Mouse (Mus musculus) layer of hippocampus, postnatal 14 days (tissue): ENCODE data around the gene Gm27029. TPM values are rescaled to one million over a fixed set of nuclear protein-coding genes. Genes with fewer than 3 reads are reported as not detected.

ENCODE experiments used
- microRNA-seq, 2 experiments: library from miRNA; unstranded; fragments of <30 nt; microRNA quantifications; one replicate each; pipeline ENCODE4 v1.2.0; 2021
- total RNA-seq, 2 experiments: library from RNA; stranded (reverse); gene quantifications; 2 replicates each; pipeline ENCODE4 v1.2.3; 2021

Gene Gm27029
- total RNA-seq, 2 experiments from 2014 or later, result 4.8 to 5.7 TPM

Small RNA genes within 50 kb of the gene (microRNA-seq; reads per million reads assigned to microRNA genes)
- gene Mir6929, result 0 to 1.8 reads per million in 2 experiments

Other genes with a start within 250 kb of the Gm27029 start
- under 1 TPM in 1 of 2 experiments, not detected in 1; 0.18 TPM for gene Ccr10, start 249.4 kb downstream of the Gm27029 start, total RNA-seq
- 10 to 100 TPM; 38.2 to 40.0 TPM for gene Ezh1, start 198.3 kb downstream of the Gm27029 start, total RNA-seq
- 10 to 100 TPM; 74.0 to 75.7 TPM for gene Ramp2, start 178.8 kb downstream of the Gm27029 start, total RNA-seq
- gene Vps25, start 171.1 kb downstream of the Gm27029 start, total RNA-seq, result 10 to 100 TPM; 72.3 to 80.9 TPM
- 1 to 10 TPM; 6.9 to 9.4 TPM for gene Wnk4, start 164.2 kb downstream of the Gm27029 start, total RNA-seq
- gene Cntd1, start 145.8 kb downstream of the Gm27029 start, total RNA-seq, result under 1 TPM; 0.33 to 0.46 TPM
- 10 to 100 TPM; 82.2 to 93.7 TPM for gene Coa3, start 145.7 kb downstream of the Gm27029 start, total RNA-seq
- gene Becn1, start 122.5 kb downstream of the Gm27029 start, total RNA-seq, result 100 to 1,000 TPM; 182 to 185 TPM
- 100 to 1,000 TPM; 103 to 114 TPM for gene Psme3, start 108.6 kb downstream of the Gm27029 start, total RNA-seq
- 1 to 10 TPM; 4.8 to 5.4 TPM for gene Aoc2, start 99.7 kb downstream of the Gm27029 start, total RNA-seq
- gene Aoc3, start 94.2 kb downstream of the Gm27029 start, total RNA-seq, result 1 to 10 TPM; 1.6 to 2.7 TPM
- gene G6pc, start 57.2 kb downstream of the Gm27029 start, total RNA-seq, result under 1 TPM in 1 of 2 experiments, not detected in 1; 0.14 TPM
- gene Aarsd1, start 7.2 kb downstream of the Gm27029 start, total RNA-seq, result 10 to 100 TPM; 41.9 to 43.7 TPM
- gene Rundc1, start 289 bp upstream of the Gm27029 start, total RNA-seq, result 10 to 100 TPM; 29.7 to 30.1 TPM
- 1 to 10 TPM; 3.2 to 4.8 TPM for gene Ptges3l, start 537 bp upstream of the Gm27029 start, total RNA-seq
- gene Rpl27, start 17.5 kb upstream of the Gm27029 start, total RNA-seq, result 10 to 100 TPM; 45.9 to 49.9 TPM
- gene Ifi35, start 23.6 kb upstream of the Gm27029 start, total RNA-seq, result 1 to 10 TPM; 2.6 to 3.1 TPM
- gene Rnd2, start 40.2 kb upstream of the Gm27029 start, total RNA-seq, result 100 to 1,000 TPM; 210 to 231 TPM
- gene Vat1, start 41.4 kb upstream of the Gm27029 start, total RNA-seq, result 10 to 100 TPM; 53.0 to 64.9 TPM
- 1 to 10 TPM; 1.3 to 3.2 TPM for gene Brca1, start 127.2 kb upstream of the Gm27029 start, total RNA-seq
- gene Nbr1, start 127.4 kb upstream of the Gm27029 start, total RNA-seq, result 100 to 1,000 TPM; 122 to 177 TPM
- gene Tmem106a, start 157.4 kb upstream of the Gm27029 start, total RNA-seq, result 1 to 10 TPM; 2.0 to 4.1 TPM
- not detected for gene Gm11634, start 174.5 kb upstream of the Gm27029 start, total RNA-seq
- gene Rdm1, start 202.4 kb upstream of the Gm27029 start, total RNA-seq, result 1 to 10 TPM; 4.7 to 6.3 TPM
- gene Arl4d, start 240.7 kb upstream of the Gm27029 start, total RNA-seq, result 10 to 100 TPM; 12.6 to 14.2 TPM